Mouse (Mus musculus) midbrain, embryonic 10.5 days (tissue): ENCODE data around the gene Ppt2. TPM values are rescaled to one million over a fixed set of nuclear protein-coding genes. Genes with fewer than 3 reads are reported as not detected.

Experiments used
- polyA plus RNA-seq: library from polyadenylated mRNA; unstranded; fragments of >200 nt; fragmentation: Nextera tagmentation; extraction: Ambion mirVana; gene quantifications from 2 replicates; pipeline ENCODE4 v1.2.1, GENCODE M21; 2016

Ppt2 gene
- polyA plus RNA-seq, 1 experiment from 2014 or later, result 22.5 TPM

Other genes starting within 250 kb of the Ppt2 start
- gene BC051142, start 229.7 kb downstream of the Ppt2 start, polyA plus RNA-seq, result 1.8 and 3.1 TPM in 2 replicates
- not detected in 2 replicates for gene Btnl4, start 151.2 kb downstream of the Ppt2 start, polyA plus RNA-seq
- not detected in 2 replicates for gene Btnl6, start 111.2 kb downstream of the Ppt2 start, polyA plus RNA-seq
- gene Notch4, start 64.2 kb downstream of the Ppt2 start, polyA plus RNA-seq, result 8.7 and 10.0 TPM in 2 replicates
- gene Gpsm3, start 38.7 kb downstream of the Ppt2 start, polyA plus RNA-seq, result 5.3 and 6.6 TPM in 2 replicates
- 17.5 and 17.7 TPM in 2 replicates for gene Pbx2, start 37.2 kb downstream of the Ppt2 start, polyA plus RNA-seq
- 3.1 and 3.2 TPM in 2 replicates for gene Ager, start 30.6 kb downstream of the Ppt2 start, polyA plus RNA-seq
- gene Rnf5, start 24.8 kb downstream of the Ppt2 start, polyA plus RNA-seq, result 202 and 233 TPM in 2 replicates
- 66.0 and 70.1 TPM in 2 replicates for gene Agpat1, start 24.2 kb downstream of the Ppt2 start, polyA plus RNA-seq
- 4.3 TPM in 2 replicates for gene Egfl8, start 12.5 kb downstream of the Ppt2 start, polyA plus RNA-seq
- gene Prrt1, start 1.0 kb upstream of the Ppt2 start, polyA plus RNA-seq, result 0.54 and 1.2 TPM in 2 replicates
- 16.8 and 18.9 TPM in 2 replicates for gene Fkbpl, start 16.3 kb upstream of the Ppt2 start, polyA plus RNA-seq
- gene Atf6b, start 18.6 kb upstream of the Ppt2 start, polyA plus RNA-seq, result 111 and 123 TPM in 2 replicates
- not detected in 2 replicates for gene Tnxb, start 42.0 kb upstream of the Ppt2 start, polyA plus RNA-seq
- gene C4b, start 115.4 kb upstream of the Ppt2 start, polyA plus RNA-seq, result not detected in 2 replicates
- not detected in 2 replicates for gene Cyp21a1, start 176.1 kb upstream of the Ppt2 start, polyA plus RNA-seq
- gene Stk19, start 208.4 kb upstream of the Ppt2 start, polyA plus RNA-seq, result 30.2 and 30.6 TPM in 2 replicates
- gene Dxo, start 208.5 kb upstream of the Ppt2 start, polyA plus RNA-seq, result 81.2 and 88.1 TPM in 2 replicates
- 57.8 and 62.4 TPM in 2 replicates for gene Skiv2l, start 221.7 kb upstream of the Ppt2 start, polyA plus RNA-seq
- 137 and 139 TPM in 2 replicates for gene Nelfe, start 221.9 kb upstream of the Ppt2 start, polyA plus RNA-seq
- 1.8 and 2.8 TPM in 2 replicates for gene Cfb, start 234.0 kb upstream of the Ppt2 start, polyA plus RNA-seq